Mouse (Mus musculus): ENCODE data around the gene Tgfbr1.

DNA sequence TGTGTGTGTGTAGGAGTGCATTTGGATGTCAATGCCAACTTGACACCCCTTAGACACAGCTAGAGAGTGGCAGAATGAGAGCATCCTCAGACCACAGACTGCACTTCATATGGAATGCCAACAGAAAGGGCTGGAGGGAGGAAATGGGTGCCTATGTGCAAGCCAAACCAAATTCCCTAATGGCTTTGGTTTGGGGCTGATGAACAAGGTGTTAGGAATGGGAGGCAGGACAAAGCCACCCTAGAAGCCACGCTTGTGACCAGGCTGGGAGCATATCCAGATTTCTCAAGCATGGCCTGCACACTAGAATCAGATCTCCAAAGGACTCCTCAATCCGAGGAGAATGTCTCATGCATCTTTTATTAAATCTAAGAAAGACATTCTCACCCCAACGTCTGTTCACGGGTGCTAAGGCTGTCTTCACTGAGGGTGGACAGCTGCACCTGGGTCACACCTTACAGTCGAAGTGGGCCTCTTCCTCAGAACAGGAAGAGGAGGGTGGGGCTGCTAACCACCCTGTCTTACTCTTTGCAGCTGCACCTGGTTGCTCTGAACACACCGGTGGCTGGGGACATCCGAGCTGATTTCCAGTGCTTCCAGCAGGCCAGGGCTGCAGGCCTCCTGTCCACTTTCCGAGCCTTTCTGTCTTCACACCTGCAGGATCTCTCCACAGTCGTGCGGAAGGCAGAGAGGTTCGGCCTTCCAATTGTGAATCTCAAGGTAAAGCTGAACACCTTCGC, 43.0 kb upstream of the Tgfbr1 start:
- TF ChIP-seq CTCF (IDR thresholded peaks at IDR 0.05; ENCODE audit: control insufficient read depth, insufficient read depth, low read length): no peak
- TF ChIP-seq POLR2A (IDR thresholded peaks at IDR 0.05; ENCODE audit: borderline replicate concordance, control insufficient read depth, low read depth, low read length): no peak

Data from bone marrow, adult 2 months (tissue).